Mouse (Mus musculus) midbrain, postnatal 0 days (tissue): ENCODE results near the gene Foxn3. TPM values are rescaled to one million over a fixed set of nuclear protein-coding genes. Genes with fewer than 3 reads are reported as not detected.

Source experiments
- ATAC-seq: fragments of 200-750 bp; cut with Nextera tagmentation; 2 replicates; pipeline ENCODE4 v1.8.0; 2017; ENCODE audit warnings: moderate number of reproducible peaks, mild to moderate bottlenecking, moderate TSS enrichment, moderate library complexity; ENCODE audit not compliant: low FRiP score
- DNase-seq: peaks from one replicate; pipeline ENCODE4 v3.0.0-alpha.2; 2015; ENCODE audit warnings: low spot score
- H3K27ac ChIP-seq: fragments of 300-500 bp; sonication (generic); 2 replicates; pipeline ENCODE4 v1.5.1; 2014; ENCODE audit warnings: low read depth, mild to moderate bottlenecking, low read length, mixed read lengths
- H3K27me3 ChIP-seq: fragments of 300-500 bp; sonication (generic); 2 replicates; pipeline ENCODE4 v1.6.1; 2014; ENCODE audit warnings: low read length, control low read depth, mixed read lengths; ENCODE audit not compliant: insufficient read depth
- H3K36me3 ChIP-seq: fragments of 300-500 bp; sonication (generic); 2 replicates; pipeline ENCODE4 v1.6.1; 2014; ENCODE audit warnings: low read length, control low read depth, mixed read lengths; ENCODE audit not compliant: insufficient read depth
- H3K4me1 ChIP-seq: fragments of 300-500 bp; sonication (generic); 2 replicates; pipeline ENCODE4 v1.6.1; 2014; ENCODE audit warnings: mild to moderate bottlenecking, control low read depth, antibody characterized with exemption, low read length, mixed read lengths; ENCODE audit not compliant: insufficient read depth
- H3K4me2 ChIP-seq: fragments of 300-500 bp; sonication (generic); 2 replicates; pipeline ENCODE4 v1.6.1; 2014; ENCODE audit warnings: low read depth, mild to moderate bottlenecking, low read length, mixed read lengths; ENCODE audit not compliant: poor library complexity, severe bottlenecking
- H3K4me3 ChIP-seq: fragments of 300-500 bp; sonication (generic); 2 replicates; pipeline ENCODE4 v1.5.1; 2014; ENCODE audit warnings: low read depth, mild to moderate bottlenecking, low read length, moderate library complexity
- H3K9ac ChIP-seq: fragments of 300-500 bp; sonication (generic); replicated peaks from 2 replicates; pipeline ENCODE4 v1.6.1; 2014; ENCODE audit warnings: mild to moderate bottlenecking, low read length, moderate library complexity, mixed read lengths; ENCODE audit not compliant: poor library complexity, severe bottlenecking
- H3K9me3 ChIP-seq: fragments of 300-500 bp; sonication (generic); 2 replicates; pipeline ENCODE4 v1.6.1; 2016; ENCODE audit warnings: low read length, control low read depth
- CTCF ChIP-seq: IDR thresholded peaks from 2 replicates; pipeline ENCODE4 v1.5.1; 2016; ENCODE audit warnings: antibody characterized with exemption, mild to moderate bottlenecking
- WGBS: fragments of 180-500 bp; shearing (Covaris S2); extraction: QIAGEN DNeasy Blood & Tissue Kit; methylation state at CpG from one replicate; pipeline ENCODE4 v1.1.7; 2014; 5-methylcytosine and 5-hydroxymethylcytosine counted together
- polyA plus RNA-seq: library from polyadenylated mRNA; unstranded; fragments of >200 nt; fragmentation: Nextera tagmentation; extraction: Ambion mirVana; gene quantifications from 2 replicates; pipeline ENCODE4 v1.2.1, GENCODE M21; 2015
- total RNA-seq: library from RNA; depleted of rRNA; stranded (reverse); fragments of >200 nt; gene quantifications from 2 replicates; pipeline ENCODE4 v1.2.3, GENCODE M21; 2014

Gene Foxn3
- total and polyA plus RNA-seq, 2 experiments from 2014 or later, result 38.9 to 72.7 TPM

GRCm38 (mm10) chr12:99216341-99216761 lies 347.0 kb downstream of the Foxn3 start:
- Histone ChIP-seq H3K4me2 (no peak overlapping the region), H3K4me1 (peaks cover 24% of the 10 kb centered on the region), H3K4me3 (no peak overlapping the region), H3K36me3 (no peaks in the 10 kb centered on the region), H3K27ac (0 out of 2 replicates have a peak overlapping the region, but pooled peaks have one; percentile 26), H3K9ac (no peak overlapping the region), H3K27me3 (no peaks in the 10 kb centered on the region), H3K9me3 (no peaks in the 10 kb centered on the region)
- DNase-seq (no peak), ATAC-seq (no peak)
- no peak for TF ChIP-seq CTCF
- WGBS, result 46% methylated on average over 5 of the region's 5 CpGs

- peak; percentile 53 for TF ChIP-seq CTCF
- H3K4me1 ChIP-seq, result peaks cover 23% of the 10 kb centered on the region
- no peak overlapping the region for H3K4me2 ChIP-seq
- 49% methylated on average over 11 of the region's 11 CpGs for WGBS
- no peak overlapping the region for H3K9ac ChIP-seq
- no peaks in the 10 kb centered on the region for H3K27me3 ChIP-seq
- H3K9me3 ChIP-seq, result no peaks in the 10 kb centered on the region
- no peak for ATAC-seq
- H3K36me3 ChIP-seq, result no peaks in the 10 kb centered on the region
- no peak overlapping the region for H3K4me3 ChIP-seq
- 0 out of 2 replicates have a peak overlapping the region, but pooled peaks have one; percentile 26 for H3K27ac ChIP-seq
- DNase-seq, result no peak
These were observed 347.7 kb downstream of the Foxn3 start for GRCm38 (mm10) chr12:99215521-99216255.

- DNase-seq (no peak), ATAC-seq (no peak)
- Histone ChIP-seq H3K4me3 (no peak overlapping the region), H3K27ac (no peak overlapping the region), H3K4me2 (no peak overlapping the region), H3K9ac (no peak overlapping the region), H3K36me3 (no peaks in the 10 kb centered on the region), H3K4me1 (peaks cover 23% of the 10 kb centered on the region), H3K9me3 (no peaks in the 10 kb centered on the region), H3K27me3 (no peaks in the 10 kb centered on the region)
- 64% methylated on average over 5 of the region's 5 CpGs for WGBS
- TF ChIP-seq CTCF, result no peak
These were observed 349.3 kb downstream of the Foxn3 start for GRCm38 (mm10) chr12:99214098-99214497.

- Histone ChIP-seq H3K36me3 (no peaks in the 10 kb centered on the region), H3K9ac (no peak overlapping the region), H3K4me2 (no peak overlapping the region), H3K27me3 (no peaks in the 10 kb centered on the region), H3K27ac (no peak overlapping the region), H3K4me3 (no peak overlapping the region), H3K4me1 (peaks cover 23% of the 10 kb centered on the region), H3K9me3 (no peaks in the 10 kb centered on the region)
- WGBS, result 92% methylated on average over 12 of the region's 12 CpGs
- no peak for DNase-seq
- TF ChIP-seq CTCF, result no peak
- ATAC-seq, result no peak
These were observed 350.2 kb downstream of the Foxn3 start for GRCm38 (mm10) chr12:99213218-99213617.

- Histone ChIP-seq H3K36me3 (no peaks in the 10 kb centered on the region), H3K4me2 (no peak overlapping the region), H3K4me3 (no peak overlapping the region), H3K4me1 (peaks cover 6% of the 10 kb centered on the region; the same call in 1 of the 2 replicates), H3K27me3 (no peaks in the 10 kb centered on the region), H3K9ac (no peak overlapping the region), H3K9me3 (no peaks in the 10 kb centered on the region), H3K27ac (no peak overlapping the region)
- DNase-seq, result no peak
- no peak for ATAC-seq
- WGBS, result 87% methylated on average over 8 of the region's 8 CpGs
- no peak for TF ChIP-seq CTCF
These were observed 353.6 kb downstream of the Foxn3 start for GRCm38 (mm10) chr12:99209801-99210200.

GRCm38 (mm10) chr12:99208251-99208650 lies 355.1 kb downstream of the Foxn3 start:
- Histone ChIP-seq H3K9ac (no peak overlapping the region), H3K27ac (no peak overlapping the region), H3K4me1 (no peaks in the 10 kb centered on the region), H3K4me2 (no peak overlapping the region), H3K4me3 (no peak overlapping the region), H3K27me3 (no peaks in the 10 kb centered on the region), H3K9me3 (no peaks in the 10 kb centered on the region), H3K36me3 (no peaks in the 10 kb centered on the region)
- ATAC-seq (no peak), DNase-seq (no peak)
- WGBS, result 83% methylated on average over 9 of the region's 9 CpGs
- no peak for TF ChIP-seq CTCF
